ENCODE assay signal across 11 mouse cellular contexts in the genomic region with DNA sequence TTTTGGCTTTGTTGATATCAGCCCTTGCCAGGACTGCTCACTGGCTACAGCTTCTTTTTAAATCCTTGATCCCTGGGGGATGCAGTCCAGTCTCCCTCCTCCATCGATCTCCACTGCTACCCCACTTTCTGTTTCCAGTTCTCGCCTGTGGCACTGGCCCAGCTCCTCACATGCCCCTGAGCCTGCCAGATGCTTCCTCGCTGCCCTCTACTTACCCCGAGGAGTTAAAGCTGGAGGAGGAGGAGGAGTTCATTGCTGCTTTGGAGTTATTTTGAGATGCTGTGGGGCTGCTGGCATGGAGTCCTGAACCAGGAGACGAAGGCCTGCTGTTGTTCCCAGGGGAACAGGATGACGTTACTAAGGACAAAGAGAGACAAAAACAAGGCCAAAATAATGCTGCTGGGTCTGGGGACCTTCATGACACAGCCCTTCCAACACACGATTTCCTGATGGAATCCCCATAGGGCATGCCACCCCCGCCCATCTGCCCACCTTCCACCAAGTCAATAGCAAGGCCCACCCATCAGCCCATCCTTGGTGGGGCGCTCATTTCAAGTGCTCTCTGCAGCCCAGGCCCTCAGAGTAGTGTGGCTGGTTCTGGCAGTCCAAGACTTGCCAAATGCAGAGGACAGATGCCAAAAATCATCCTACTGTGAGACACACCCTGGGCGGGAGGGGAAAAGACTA. TPM values are rescaled to one million over a fixed set of nuclear protein-coding genes. Genes with fewer than 3 reads are reported as not detected.
DNase-seq lines count a peak whose midpoint lies in the region; ATAC-seq and TF ChIP-seq lines count a peak whose summit lies in the region.
"Had no signal": no experiment of that assay in that cellular context is flagged by ENCODE, and none has a peak within 500 bp of the region (broad histone marks: within the 10 kb centered on the region; RNA-seq: fewer than 3 reads in every experiment).

No protein-coding gene starts in this region.

- H3K27ac ChIP-seq in left cerebral cortex, adult 2 months = peak overlapping the region; percentile 81
- H3K27ac ChIP-seq in olfactory bulb, adult 2 months (ENCODE audit: insufficient read depth, low read depth, low read length) = 0 out of 2 replicates have a peak overlapping the region, but pooled peaks have one; percentile 6
- no peak overlapping the region for H3K27ac ChIP-seq in liver, embryonic 12.5 days
- H3K27ac ChIP-seq in forebrain, embryonic 10.5 days = no peak overlapping the region
- H3K27ac ChIP-seq: forebrain, embryonic 13.5 days had no signal

- no peaks in the 10 kb centered on the region for H3K9me3 ChIP-seq in liver, embryonic 12.5 days (replicated peaks)
- no peaks in the 10 kb centered on the region for H3K9me3 ChIP-seq in forebrain, embryonic 10.5 days
- H3K9me3 ChIP-seq: forebrain, embryonic 13.5 days; G1E had no signal

- 47% methylated on average over 10 of the region's 10 CpGs for WGBS in olfactory bulb, adult 2 months
- WGBS in liver, embryonic 12.5 days (ENCODE audit: insufficient replicate concordance) = 58% methylated on average over 10 of the region's 10 CpGs
- WGBS in forebrain, embryonic 10.5 days = 84% methylated on average over 10 of the region's 10 CpGs

- H3K27me3 ChIP-seq in liver, embryonic 12.5 days (replicated peaks) = peaks cover 50% of the 10 kb centered on the region
- 0 out of 2 replicates have a peak, but pooled peaks cover 4% of the 10 kb centered on the region for H3K27me3 ChIP-seq in forebrain, embryonic 10.5 days (ENCODE audit: poor library complexity, severe bottlenecking)
- H3K27me3 ChIP-seq: forebrain, embryonic 13.5 days had no signal

- no peak overlapping the region for H3K4me2 ChIP-seq in liver, embryonic 12.5 days
- H3K4me2 ChIP-seq: forebrain, embryonic 13.5 days had no signal

- no peaks in the 10 kb centered on the region for H3K36me3 ChIP-seq in liver, embryonic 12.5 days
- H3K36me3 ChIP-seq in forebrain, embryonic 10.5 days (replicated peaks) = no peaks in the 10 kb centered on the region
- H3K36me3 ChIP-seq: G1E had no signal

- H3K9ac ChIP-seq in liver, embryonic 12.5 days = no peak overlapping the region
- H3K9ac ChIP-seq: forebrain, embryonic 13.5 days had no signal

- no peak overlapping the region for H3K4me3 ChIP-seq in left cerebral cortex, adult 2 months
- H3K4me3 ChIP-seq in olfactory bulb, adult 2 months (ENCODE audit: insufficient read depth, low read depth, low read length) = no peak overlapping the region
- H3K4me3 ChIP-seq in liver, embryonic 12.5 days = no peak overlapping the region
- H3K4me3 ChIP-seq in forebrain, embryonic 10.5 days = no peak overlapping the region
- H3K4me3 ChIP-seq: forebrain, embryonic 13.5 days had no signal

- TF ChIP-seq CTCF in left cerebral cortex, adult 2 months (IDR thresholded peaks at IDR 0.05) = no peak
- TF ChIP-seq CTCF in olfactory bulb, adult 2 months (IDR thresholded peaks at IDR 0.05; ENCODE audit: insufficient read depth, low read depth, low read length) = no peak

- DNase-seq in left cerebral cortex, adult 2 months (ENCODE audit: extremely low spot score in 1 of 2, low spot score in 2 of 2) = peak in 1 of 2 experiments; percentile 43
- DNase-seq in left cerebral cortex, postnatal 10 days (ENCODE audit: extremely low spot score in 1 of 2, low spot score in 2 of 2) = no peak
- peak; percentile 33 to 48 for DNase-seq in adrenal gland, postnatal 36 days
- peak; percentile 67 for DNase-seq in heart, postnatal 25 days (ENCODE audit: low spot score)
- DNase-seq in spleen, postnatal 4 days (ENCODE audit: low spot score in 2 of 2) = no peak
- DNase-seq in forebrain, embryonic 10.5 days (ENCODE audit: extremely low spot score, low spot score) = no peak

- intact Hi-C loops in left cerebral cortex, adult 2 months (cut with DNase I) = no loop called here
- intact Hi-C loops in left cerebral cortex, postnatal 10 days (cut with DNase I) = no loop called here
- intact Hi-C loops in heart, postnatal 25 days (cut with DNase I) = no loop called here

- peaks cover 15% of the 10 kb centered on the region for H3K4me1 ChIP-seq in olfactory bulb, adult 2 months (ENCODE audit: control insufficient read depth, insufficient read depth, low read length)
- peaks cover 13% of the 10 kb centered on the region for H3K4me1 ChIP-seq in liver, embryonic 12.5 days
- peaks cover 14% of the 10 kb centered on the region for H3K4me1 ChIP-seq in forebrain, embryonic 10.5 days
- H3K4me1 ChIP-seq: forebrain, embryonic 13.5 days had no signal

- ATAC-seq in liver, embryonic 12.5 days = no peak
- ATAC-seq: forebrain, embryonic 13.5 days had no signal

- TF ChIP-seq POLR2A in olfactory bulb, adult 2 months (IDR thresholded peaks at IDR 0.05; ENCODE audit: insufficient read depth, low read depth, low read length) = no peak

RNA-seq across cellular contexts. Expression of a gene that starts 10.9 kb away (rescaled TPM):
- total RNA-seq in left cerebral cortex, adult 2 months (2021) = 10 to 100 TPM; 15.6 to 16.8 TPM
- 10 to 100 TPM; 16.0 to 17.7 TPM for total RNA-seq in left cerebral cortex, postnatal 10 days (2021)
- total RNA-seq in adrenal gland, postnatal 36 days (2021) = 1 to 10 TPM; 4.8 to 8.7 TPM
- 1 to 10 TPM; 6.1 to 6.7 TPM for total RNA-seq in heart, postnatal 25 days (2021)
- not detected in 2 replicates for polyA plus RNA-seq in olfactory bulb, adult 2 months (2012; ENCODE audit: insufficient read depth, insufficient read length, low replicate concordance, missing spikeins)
- polyA plus RNA-seq in liver, embryonic 12.5 days (2016; fragmentation: Nextera tagmentation; extraction: Ambion mirVana) = 1.0 and 1.2 TPM in 2 replicates
- polyA plus RNA-seq in forebrain, embryonic 10.5 days (2016; fragmentation: Nextera tagmentation; extraction: Ambion mirVana) = 11.4 and 12.9 TPM in 2 replicates
- total RNA-seq: megakaryocyte progenitor cell, adult 5-6 weeks had no signal

RNA-seq across cellular contexts. Expression of a gene that starts 20.2 kb away (rescaled TPM):
- total RNA-seq in left cerebral cortex, adult 2 months (2021) = 100 to 1,000 TPM; 162 to 164 TPM
- total RNA-seq in left cerebral cortex, postnatal 10 days (2021) = 100 to 1,000 TPM; 150 to 165 TPM
- total RNA-seq in adrenal gland, postnatal 36 days (2021) = 100 to 1,000 TPM; 122 to 142 TPM
- 100 to 1,000 TPM; 140 to 166 TPM for total RNA-seq in heart, postnatal 25 days (2021)
- 42.4 TPM in 1 of 2 replicates, not detected in the other for polyA plus RNA-seq in olfactory bulb, adult 2 months (2012; ENCODE audit: insufficient read depth, insufficient read length, low replicate concordance, missing spikeins)
- 8.4 and 9.3 TPM in 2 replicates for polyA plus RNA-seq in liver, embryonic 12.5 days (2016; fragmentation: Nextera tagmentation; extraction: Ambion mirVana)
- 7.0 and 9.2 TPM in 2 replicates for polyA plus RNA-seq in forebrain, embryonic 10.5 days (2016; fragmentation: Nextera tagmentation; extraction: Ambion mirVana)

Comparison
In these comparisons a context has a peak if more than half of its experiments do, and no peak if none do; other contexts are left out.
1. DNase-seq: peak in adrenal gland, postnatal 36 days (2 of 2) and heart, postnatal 25 days (single experiment); none in left cerebral cortex, postnatal 10 days (0 of 2), spleen, postnatal 4 days (0 of 2) and forebrain, embryonic 10.5 days (single experiment).
2. H3K27ac ChIP-seq: peak in left cerebral cortex, adult 2 months (single experiment) and olfactory bulb, adult 2 months (single experiment); none in liver, embryonic 12.5 days (single experiment) and forebrain, embryonic 10.5 days (single experiment).